Mouse (Mus musculus) intestine, embryonic 16.5 days (tissue): ENCODE data around the gene Clybl. TPM values are rescaled to one million over a fixed set of nuclear protein-coding genes. Genes with fewer than 3 reads are reported as not detected.

Experiments used
- ATAC-seq: fragments of 200-750 bp; cut with Nextera tagmentation; 2 replicates; pipeline ENCODE4 v1.8.0; 2017; ENCODE audit warnings: moderate TSS enrichment, moderate library complexity
- H3K27ac ChIP-seq: fragments of 300-500 bp; sonication (generic); 2 replicates; pipeline ENCODE4 v1.5.1; 2014; ENCODE audit warnings: mild to moderate bottlenecking, low read length
- H3K27me3 ChIP-seq: fragments of 300-500 bp; sonication (generic); replicated peaks from 2 replicates; pipeline ENCODE4 v1.6.1; 2014; ENCODE audit warnings: low read length, control low read depth, mixed read lengths; ENCODE audit not compliant: control insufficient read depth, insufficient read depth
- H3K36me3 ChIP-seq: fragments of 300-500 bp; sonication (generic); 2 replicates; pipeline ENCODE4 v1.6.1; 2014; ENCODE audit warnings: low read length, control low read depth; ENCODE audit not compliant: control insufficient read depth, insufficient read depth
- H3K4me1 ChIP-seq: fragments of 300-500 bp; sonication (generic); 2 replicates; pipeline ENCODE4 v1.6.1; 2014; ENCODE audit warnings: low read length, control low read depth, mixed read lengths; ENCODE audit not compliant: control insufficient read depth, insufficient read depth
- H3K4me2 ChIP-seq: fragments of 300-500 bp; sonication (generic); 2 replicates; pipeline ENCODE4 v1.6.1; 2014; ENCODE audit warnings: low read depth, low read length, control low read depth
- H3K4me3 ChIP-seq: fragments of 300-500 bp; sonication (generic); 2 replicates; pipeline ENCODE4 v1.5.1; 2014; ENCODE audit warnings: mild to moderate bottlenecking, low read length
- H3K9ac ChIP-seq: fragments of 300-500 bp; sonication (generic); 2 replicates; pipeline ENCODE4 v1.6.1; 2014; ENCODE audit warnings: low read depth, low read length
- H3K9me3 ChIP-seq: fragments of 300-500 bp; sonication (generic); 2 replicates; pipeline ENCODE4 v1.6.1; 2016; ENCODE audit warnings: low read length, control low read depth; ENCODE audit not compliant: control insufficient read depth
- whole genome bisulfite sequencing: fragments of 180-500 bp; shearing (Covaris S2); extraction: QIAGEN DNeasy Blood & Tissue Kit; methylation state at CpG from one replicate; pipeline ENCODE4 v1.1.7; 2014; 5-methylcytosine and 5-hydroxymethylcytosine counted together
- polyA plus RNA-seq: library from polyadenylated mRNA; unstranded; fragments of >200 nt; fragmentation: Nextera tagmentation; extraction: Ambion mirVana; gene quantifications from 2 replicates; pipeline ENCODE4 v1.2.1, GENCODE M21; 2015

The Clybl gene
- polyA plus RNA-seq, 1 experiment from 2014 or later, result 38.7 TPM

DNA sequence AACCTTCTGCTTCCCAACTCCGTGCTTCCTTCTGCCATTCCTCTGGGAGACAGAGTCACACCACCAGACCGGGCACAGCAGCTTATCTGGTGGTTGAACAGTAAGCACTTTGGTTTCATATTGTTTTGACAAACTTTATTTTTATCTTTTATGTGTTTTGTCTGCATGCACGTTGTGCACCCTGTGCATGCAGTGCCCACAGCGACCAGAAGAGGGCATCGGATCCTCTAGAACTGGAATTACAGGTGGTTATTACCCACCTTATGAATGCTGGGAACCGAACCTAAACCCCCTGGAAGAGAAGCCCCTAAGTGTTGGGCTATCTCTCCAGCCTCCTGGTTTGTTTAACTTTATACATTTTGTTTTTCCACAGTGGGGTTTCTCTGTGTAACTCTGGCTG is 130.9 kb downstream of the Clybl start:
- Histone ChIP-seq H3K4me2 (no peak overlapping the region), H3K9me3 (no peaks in the 10 kb centered on the region), H3K4me1 (no peaks in the 10 kb centered on the region), H3K27ac (no peak overlapping the region), H3K4me3 (no peak overlapping the region), H3K36me3 (no peaks in the 10 kb centered on the region), H3K9ac (no peak overlapping the region), H3K27me3 (no peaks in the 10 kb centered on the region)
- 93% methylated on average over 6 of the region's 6 CpGs for WGBS
- ATAC-seq, result no peak

DNA sequence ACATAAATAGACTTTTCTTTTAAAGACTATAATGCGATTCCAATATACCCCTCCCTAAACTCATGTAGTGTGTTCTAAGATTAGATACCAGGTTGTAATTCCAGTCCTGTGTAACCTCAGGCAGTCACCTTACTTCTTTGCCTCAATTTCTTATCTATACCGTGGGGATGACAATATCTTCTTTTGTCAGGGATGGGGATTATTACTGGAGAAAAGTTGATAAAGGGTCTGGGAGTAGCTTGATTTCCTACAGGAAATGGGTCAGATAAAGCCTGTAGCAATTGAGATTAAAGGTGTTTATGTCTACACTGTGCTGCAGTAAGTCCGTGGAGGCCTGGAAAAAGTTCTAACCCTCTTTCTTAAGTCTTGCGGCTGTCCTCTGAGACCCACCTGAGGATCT is 131.8 kb downstream of the Clybl start:
- no peaks in the 10 kb centered on the region for H3K27me3 ChIP-seq
- no peak overlapping the region for H3K4me3 ChIP-seq
- H3K27ac ChIP-seq, result no peak overlapping the region
- H3K4me2 ChIP-seq, result no peak overlapping the region
- no peak for ATAC-seq
- WGBS, result 74% methylated on average over 4 of the region's 4 CpGs
- H3K9me3 ChIP-seq, result no peaks in the 10 kb centered on the region
- H3K36me3 ChIP-seq, result no peaks in the 10 kb centered on the region
- H3K4me1 ChIP-seq, result no peaks in the 10 kb centered on the region
- H3K9ac ChIP-seq, result no peak overlapping the region

DNA sequence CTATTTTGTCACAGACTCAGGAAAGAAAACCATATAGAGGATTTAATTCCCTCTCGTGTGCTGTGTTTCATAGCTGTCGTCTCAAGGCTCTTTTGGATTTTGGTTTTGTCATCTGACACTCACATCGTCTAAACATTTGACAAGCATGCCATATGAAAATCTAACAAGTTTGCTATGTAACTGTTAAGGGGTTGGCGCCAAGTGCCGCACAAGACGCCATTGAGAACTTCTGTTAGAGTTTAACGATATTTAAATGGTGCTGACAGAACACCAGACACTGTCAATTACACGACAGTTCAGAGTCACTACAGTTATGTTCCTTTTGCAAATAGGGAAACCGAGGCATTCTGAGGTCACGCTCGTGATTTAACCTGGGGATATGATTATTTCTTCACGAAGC is 134.2 kb downstream of the Clybl start:
- Histone ChIP-seq H3K36me3 (no peaks in the 10 kb centered on the region), H3K4me3 (no peak overlapping the region), H3K9me3 (no peaks in the 10 kb centered on the region), H3K27ac (no peak overlapping the region), H3K9ac (no peak overlapping the region), H3K27me3 (no peaks in the 10 kb centered on the region), H3K4me2 (no peak overlapping the region), H3K4me1 (no peaks in the 10 kb centered on the region)
- 92% methylated on average over 12 of the region's 12 CpGs for WGBS
- no peak for ATAC-seq

DNA sequence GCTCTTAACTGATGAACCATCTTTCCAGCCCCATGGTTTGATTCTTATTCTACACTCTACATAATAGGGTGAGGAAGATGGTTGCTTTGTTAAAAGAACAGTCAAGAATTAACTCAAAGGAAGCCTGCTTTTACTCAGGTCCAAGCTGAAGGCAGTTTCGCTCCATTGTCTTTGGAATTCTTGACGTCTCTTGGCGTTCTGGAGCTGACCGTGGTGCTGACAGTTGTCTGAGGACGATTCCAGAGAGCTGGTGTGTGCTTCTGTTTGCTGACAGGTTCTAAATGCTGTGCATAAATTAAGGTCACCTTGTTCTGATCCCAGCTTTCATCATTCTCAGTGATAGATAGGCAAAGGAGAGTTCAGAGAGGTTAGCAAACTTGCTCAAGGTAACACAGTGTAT is 140.6 kb downstream of the Clybl start:
- Histone ChIP-seq H3K36me3 (no peaks in the 10 kb centered on the region), H3K9ac (no peak overlapping the region), H3K27me3 (no peaks in the 10 kb centered on the region), H3K9me3 (no peaks in the 10 kb centered on the region), H3K27ac (no peak overlapping the region), H3K4me3 (no peak overlapping the region), H3K4me1 (no peaks in the 10 kb centered on the region), H3K4me2 (no peak overlapping the region)
- ATAC-seq, result no peak
- 19% methylated on average over 5 of the region's 5 CpGs for WGBS

DNA sequence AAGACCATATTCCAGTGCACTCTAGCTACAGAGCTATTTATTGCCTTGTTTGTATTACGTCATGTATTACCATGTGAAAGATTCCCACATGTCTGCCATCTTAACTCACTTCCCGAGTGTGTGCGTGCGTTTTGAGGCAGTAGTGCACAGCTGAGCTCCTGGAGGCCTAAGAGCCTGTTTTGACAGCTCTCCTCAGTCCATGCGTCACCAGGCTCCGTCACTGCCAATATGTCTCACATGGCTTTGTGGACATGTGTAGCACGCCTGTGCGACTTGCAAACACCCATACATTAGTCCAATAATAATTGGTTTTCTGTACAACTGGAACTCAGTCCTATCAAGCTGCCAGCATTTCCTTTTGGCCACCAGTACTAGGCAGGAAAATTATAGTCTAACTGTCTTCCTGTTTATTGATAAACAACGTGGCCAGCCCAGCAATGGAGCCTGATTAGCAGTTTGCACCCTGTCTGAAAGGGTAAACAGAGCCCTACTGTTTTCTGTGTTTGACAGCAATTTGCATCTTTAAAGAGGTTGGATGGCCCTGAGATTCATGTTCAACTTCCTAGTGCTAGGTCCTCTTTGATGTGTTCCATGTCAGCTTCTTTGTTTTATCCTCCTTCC is 142.4 kb downstream of the Clybl start:
- no peak for ATAC-seq
- H3K4me2 ChIP-seq, result no peak overlapping the region
- H3K27me3 ChIP-seq, result no peaks in the 10 kb centered on the region
- H3K27ac ChIP-seq, result no peak overlapping the region
- WGBS, result 72% methylated on average over 9 of the region's 9 CpGs
- no peak overlapping the region for H3K4me3 ChIP-seq
- H3K9me3 ChIP-seq, result no peaks in the 10 kb centered on the region
- no peaks in the 10 kb centered on the region for H3K4me1 ChIP-seq
- no peaks in the 10 kb centered on the region for H3K36me3 ChIP-seq
- H3K9ac ChIP-seq, result no peak overlapping the region

DNA sequence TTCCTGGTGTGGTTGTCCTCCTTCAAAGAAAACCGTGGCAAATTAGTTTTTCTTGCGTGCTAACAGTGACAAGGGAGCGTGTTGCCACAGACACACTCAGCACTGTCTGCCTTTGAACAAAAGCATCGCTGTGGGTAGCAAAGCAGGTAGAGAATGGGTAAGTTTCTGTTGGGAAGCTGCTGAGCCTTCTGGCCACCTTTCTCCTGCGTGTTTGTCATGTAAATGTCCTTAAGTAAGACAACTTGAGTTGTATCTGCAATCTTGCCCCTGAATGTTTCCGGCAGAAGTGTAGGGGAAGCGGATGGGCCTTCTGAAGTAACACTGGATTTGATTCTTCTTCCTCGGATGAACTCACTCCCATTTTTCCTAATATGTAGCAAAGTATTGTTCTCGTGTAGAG is 148.6 kb downstream of the Clybl start:
- 74% methylated on average over 9 of the region's 9 CpGs for WGBS
- no peaks in the 10 kb centered on the region for H3K27me3 ChIP-seq
- no peak overlapping the region for H3K4me2 ChIP-seq
- no peak overlapping the region for H3K27ac ChIP-seq
- H3K9ac ChIP-seq, result no peak overlapping the region
- no peak for ATAC-seq
- H3K9me3 ChIP-seq, result no peaks in the 10 kb centered on the region
- H3K4me1 ChIP-seq, result no peaks in the 10 kb centered on the region
- H3K4me3 ChIP-seq, result no peak overlapping the region
- H3K36me3 ChIP-seq, result no peaks in the 10 kb centered on the region

DNA sequence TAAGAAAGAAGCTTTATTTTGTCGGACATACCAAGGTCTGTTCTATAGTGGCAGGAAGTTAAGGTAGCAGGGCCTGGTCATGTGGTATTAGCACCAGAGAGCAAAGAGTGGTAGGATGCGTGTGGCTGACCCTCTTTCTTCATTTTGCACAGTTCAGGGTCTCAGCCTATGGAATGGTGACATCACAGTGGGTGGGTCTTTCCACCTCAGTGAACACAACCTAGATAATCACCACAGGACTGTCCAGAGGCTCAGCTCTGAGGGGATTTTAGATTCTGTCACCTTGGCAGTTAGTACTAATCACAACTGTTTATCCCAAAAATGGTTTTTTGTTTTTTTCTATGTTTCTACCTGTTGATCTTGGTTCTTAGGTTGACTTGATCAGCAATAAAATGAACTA is 149.2 kb downstream of the Clybl start:
- no peak for ATAC-seq
- Histone ChIP-seq H3K9ac (no peak overlapping the region), H3K4me3 (no peak overlapping the region), H3K36me3 (no peaks in the 10 kb centered on the region), H3K27ac (no peak overlapping the region), H3K4me2 (no peak overlapping the region), H3K9me3 (no peaks in the 10 kb centered on the region), H3K4me1 (no peaks in the 10 kb centered on the region), H3K27me3 (no peaks in the 10 kb centered on the region)
- 87% methylated on average over 2 of the region's 2 CpGs for WGBS

DNA sequence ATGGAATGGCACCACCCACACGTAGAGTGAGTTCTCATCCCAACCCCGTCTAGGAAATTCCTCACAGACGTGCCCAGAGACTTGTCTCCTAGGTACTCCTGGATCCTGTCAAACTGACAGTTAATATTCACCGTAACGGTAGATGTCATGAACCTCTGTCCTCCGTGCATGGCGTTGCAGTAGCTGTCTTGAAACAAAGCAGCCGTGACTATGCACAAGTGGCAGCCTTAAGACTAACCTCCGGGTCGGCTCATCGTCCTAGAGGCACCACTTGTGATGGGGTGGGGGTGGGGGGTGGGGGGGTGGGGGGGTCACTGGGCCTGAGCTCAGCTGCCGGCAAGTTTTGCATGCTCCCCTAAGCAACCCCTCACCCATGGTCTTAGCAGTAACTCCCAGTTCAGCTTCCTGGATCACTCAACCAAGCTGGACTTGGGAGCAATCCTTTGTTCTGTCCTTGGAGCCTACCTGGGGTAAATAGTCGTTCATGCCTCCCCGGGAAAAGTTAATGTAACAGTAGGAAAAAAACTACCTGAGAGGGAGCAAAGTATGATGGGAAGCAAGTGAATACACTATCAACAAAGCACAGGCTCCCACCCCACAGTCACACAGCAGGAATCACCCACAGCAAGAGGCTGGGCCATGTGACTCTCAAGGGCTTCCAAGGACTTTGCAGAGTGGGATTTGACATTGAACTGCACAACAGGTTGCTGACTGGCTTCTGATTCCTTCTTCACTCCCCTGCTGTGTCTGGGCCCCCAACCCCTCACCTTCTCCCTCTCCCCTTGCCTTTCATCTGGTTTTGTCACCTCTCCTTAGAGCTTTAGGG is 150.3 kb downstream of the Clybl start:
- Histone ChIP-seq H3K36me3 (no peaks in the 10 kb centered on the region), H3K4me2 (no peak overlapping the region), H3K27ac (no peak overlapping the region), H3K4me1 (no peaks in the 10 kb centered on the region), H3K9me3 (no peaks in the 10 kb centered on the region), H3K9ac (no peak overlapping the region), H3K4me3 (no peak overlapping the region), H3K27me3 (no peaks in the 10 kb centered on the region)
- 31% methylated on average over 14 of the region's 14 CpGs for WGBS
- no peak for ATAC-seq

DNA sequence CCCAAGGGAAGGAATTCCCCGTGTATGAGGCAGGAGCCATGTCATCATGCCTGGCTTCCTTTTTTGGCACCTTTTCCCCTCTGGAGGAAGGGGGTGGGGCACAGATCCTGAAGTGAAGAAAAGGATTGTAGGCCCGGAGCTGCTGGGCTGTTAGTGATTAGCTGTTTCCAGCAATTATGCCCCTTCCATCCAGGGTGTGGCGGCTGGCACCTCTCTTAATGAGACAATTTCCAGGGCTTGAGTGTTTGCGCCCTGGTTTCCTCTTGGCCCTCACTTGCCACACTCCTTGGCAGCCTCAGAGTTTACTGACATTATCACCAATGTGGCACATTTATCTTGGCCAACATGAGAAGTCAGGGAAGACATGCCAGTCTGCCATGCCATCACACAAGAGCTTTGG is 155.5 kb downstream of the Clybl start:
- 63% methylated on average over 4 of the region's 4 CpGs for WGBS
- no peak for ATAC-seq
- H3K4me3 ChIP-seq, result no peak overlapping the region
- H3K4me2 ChIP-seq, result no peak overlapping the region
- H3K27ac ChIP-seq, result no peak overlapping the region
- H3K9ac ChIP-seq, result no peak overlapping the region
- H3K27me3 ChIP-seq, result no peaks in the 10 kb centered on the region
- no peaks in the 10 kb centered on the region for H3K9me3 ChIP-seq
- no peaks in the 10 kb centered on the region for H3K36me3 ChIP-seq
- H3K4me1 ChIP-seq, result no peaks in the 10 kb centered on the region
